ENCODE assay signal across 8 mouse cellular contexts in the genomic region with DNA sequence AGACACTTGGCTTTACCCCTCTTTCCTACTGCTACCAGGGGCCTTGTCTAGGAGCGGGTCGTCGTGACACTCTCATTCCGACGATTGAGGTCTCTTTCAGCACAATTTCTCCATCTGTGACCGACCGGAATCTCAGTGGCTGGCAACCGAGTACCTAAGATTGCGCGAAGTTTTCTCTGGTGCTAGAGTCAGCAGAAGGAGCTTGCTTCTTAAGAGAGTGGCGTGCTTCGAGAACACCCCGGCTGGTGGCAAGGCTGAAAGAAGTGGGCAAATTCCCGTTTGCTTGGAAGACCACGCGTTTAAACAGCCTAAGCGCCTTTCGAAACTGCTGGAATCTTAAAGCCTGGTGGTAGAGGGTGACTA. TPM values are rescaled to one million over a fixed set of nuclear protein-coding genes. Genes with fewer than 3 reads are reported as not detected.
A peak's percentile ranks its signal among the peaks of the same experiment; 100 is the strongest.
DNase-seq lines count a peak whose midpoint lies in the region; ATAC-seq and TF ChIP-seq lines count a peak whose summit lies in the region.

No protein-coding gene starts in this region.

- no peak for DNase-seq in heart, postnatal 4 days
- peak; percentile 26 for DNase-seq in MEL-GATA-1-ER (ENCODE audit: extremely low read depth, low read depth)
- no peak for DNase-seq in forebrain, postnatal 0 days
- no peak for DNase-seq in spleen, postnatal 36 days (ENCODE audit: low spot score in 2 of 2)
- DNase-seq in urinary bladder, postnatal 14 days (ENCODE audit: low spot score): no peak
- no peak for DNase-seq in urinary bladder, adult 18-20 months (ENCODE audit: low spot score in 2 of 2)

- WGBS in heart, embryonic 15.5 days: 4% methylated on average over 18 of the region's 18 CpGs
- 9% methylated on average over 18 of the region's 18 CpGs for WGBS in forebrain, postnatal 0 days
- WGBS in macrophage (ENCODE audit: missing documents): 5% methylated on average over 18 of the region's 18 CpGs

- H3K4me1 ChIP-seq in heart, embryonic 15.5 days (replicated peaks): peaks cover 31% of the 10 kb centered on the region
- peaks cover 28% of the 10 kb centered on the region for H3K4me1 ChIP-seq in forebrain, postnatal 0 days (ENCODE audit: insufficient read depth)

- peak overlapping the region; percentile 99 for H3K4me3 ChIP-seq in heart, embryonic 15.5 days
- H3K4me3 ChIP-seq in forebrain, postnatal 0 days (ENCODE audit: low read depth, low read length): peak overlapping the region; percentile 94
- peak overlapping the region; percentile 99 for H3K4me3 ChIP-seq in macrophage (ENCODE audit: inconsistent target)

- peak overlapping the region; percentile 67 for H3K9ac ChIP-seq in heart, embryonic 15.5 days
- H3K9ac ChIP-seq in forebrain, postnatal 0 days: peak overlapping the region; percentile 96

- TF ChIP-seq CTCF in forebrain, postnatal 0 days (IDR thresholded peaks at IDR 0.05; ENCODE audit: low read depth): no peak

- peak overlapping the region; percentile 89 for H3K4me2 ChIP-seq in heart, embryonic 15.5 days
- peak overlapping the region; percentile 74 for H3K4me2 ChIP-seq in forebrain, postnatal 0 days (ENCODE audit: low read depth)

- H3K79me2 ChIP-seq in macrophage (ENCODE audit: inconsistent target): peaks cover 92% of the 10 kb centered on the region

- no peak for ATAC-seq in heart, embryonic 15.5 days (replicated peaks; ENCODE audit: insufficient number of reproducible peaks, insufficient read depth, low FRiP score, low read depth)
- no peak for ATAC-seq in forebrain, postnatal 0 days

- H3K27me3 ChIP-seq in heart, embryonic 15.5 days: no peaks in the 10 kb centered on the region
- H3K27me3 ChIP-seq in forebrain, postnatal 0 days (ENCODE audit: insufficient read depth, low read length): no peaks in the 10 kb centered on the region

- H3K27ac ChIP-seq in heart, embryonic 15.5 days: no peak overlapping the region; the same call in 1 of the 2 replicates
- H3K27ac ChIP-seq in forebrain, postnatal 0 days (ENCODE audit: low read depth, low read length): peak overlapping the region; percentile 94; the same call in 1 of the 2 replicates
- H3K27ac ChIP-seq in macrophage: peak overlapping the region; percentile 87

- no peaks in the 10 kb centered on the region for H3K9me3 ChIP-seq in heart, embryonic 15.5 days (replicated peaks)
- H3K9me3 ChIP-seq in forebrain, postnatal 0 days (ENCODE audit: low read length): no peaks in the 10 kb centered on the region

- H3K36me3 ChIP-seq in heart, embryonic 15.5 days: peaks cover 27% of the 10 kb centered on the region
- peaks cover 15% of the 10 kb centered on the region for H3K36me3 ChIP-seq in forebrain, postnatal 0 days (ENCODE audit: insufficient read depth)
- H3K36me3 ChIP-seq in macrophage (ENCODE audit: inconsistent target): peaks cover 10% of the 10 kb centered on the region; the same call in 1 of the 2 replicates

RNA-seq across cellular contexts. Expression of a gene that starts 0.3 kb away (rescaled TPM):
- polyA plus RNA-seq in heart, embryonic 15.5 days (2015; fragmentation: Nextera tagmentation; extraction: Ambion mirVana): 133 and 168 TPM in 2 replicates
- 10 to 100 TPM; 78.2 to 86.6 TPM for total RNA-seq in heart, postnatal 4 days (2021)
- total RNA-seq in forebrain, postnatal 0 days (2014; rRNA removed): 85.6 and 106 TPM in 2 replicates
- polyA plus RNA-seq in forebrain, postnatal 0 days (2015; fragmentation: Nextera tagmentation; extraction: Ambion mirVana): 285 and 329 TPM in 2 replicates
- 10 to 100 TPM in 20 of 26 experiments, 1 to 10 TPM in 6; 4.3 to 32.4 (median 16.5) TPM for total RNA-seq in macrophage (2018; cell fraction: chromatin; rRNA removed)
- total RNA-seq in macrophage (2018; cell fraction: cytosol; rRNA removed): 10 to 100 TPM; 23.6 to 43.8 (median 33.6) TPM
- 10 to 100 TPM in 19 of 26 experiments, 1 to 10 TPM in 7; 3.9 to 28.0 (median 14.9) TPM for total RNA-seq in macrophage (2018; cell fraction: nucleus; rRNA removed)
- polyA plus RNA-seq in macrophage (2018): 38.3 to 89.7 TPM (median 63.7 TPM) in 3 replicates

RNA-seq across cellular contexts. Expression of a gene that starts 0.8 kb away (rescaled TPM):
- 14.0 and 20.5 TPM in 2 replicates for polyA plus RNA-seq in heart, embryonic 15.5 days (2015; fragmentation: Nextera tagmentation; extraction: Ambion mirVana)
- total RNA-seq in heart, postnatal 4 days (2021): 10 to 100 TPM; 25.0 to 28.8 TPM
- total RNA-seq in forebrain, postnatal 0 days (2014; rRNA removed): 14.0 and 19.4 TPM in 2 replicates
- 15.0 and 20.7 TPM in 2 replicates for polyA plus RNA-seq in forebrain, postnatal 0 days (2015; fragmentation: Nextera tagmentation; extraction: Ambion mirVana)
- 10 to 100 TPM; 15.5 to 74.3 (median 43.7) TPM for total RNA-seq in macrophage (2018; cell fraction: chromatin; rRNA removed)
- 10 to 100 TPM; 25.0 to 43.4 (median 32.1) TPM for total RNA-seq in macrophage (2018; cell fraction: cytosol; rRNA removed)
- 10 to 100 TPM; 19.9 to 65.6 (median 44.2) TPM for total RNA-seq in macrophage (2018; cell fraction: nucleus; rRNA removed)
- polyA plus RNA-seq in macrophage (2018): 22.6 to 28.6 TPM (median 28.6 TPM) in 3 replicates

RNA-seq across cellular contexts. Expression of a gene that starts 47.9 kb away (rescaled TPM):
- polyA plus RNA-seq in heart, embryonic 15.5 days (2015; fragmentation: Nextera tagmentation; extraction: Ambion mirVana): 0.40 and 0.55 TPM in 2 replicates
- total RNA-seq in heart, postnatal 4 days (2021): 1 to 10 TPM in 1 of 2 experiments, under 1 TPM in 1; 0.29 to 1.1 TPM
- 0.77 and 1.1 TPM in 2 replicates for total RNA-seq in forebrain, postnatal 0 days (2014; rRNA removed)
- polyA plus RNA-seq in forebrain, postnatal 0 days (2015; fragmentation: Nextera tagmentation; extraction: Ambion mirVana): 0.70 and 1.3 TPM in 2 replicates
- total RNA-seq in macrophage (2018; cell fraction: chromatin; rRNA removed): not detected
- not detected for total RNA-seq in macrophage (2018; cell fraction: cytosol; rRNA removed)
- not detected for total RNA-seq in macrophage (2018; cell fraction: nucleus; rRNA removed)
- polyA plus RNA-seq in macrophage (2018): not detected in 3 replicates
